Mouse (Mus musculus): ENCODE measurements at regions not wholly inside any gene's neighbourhood (a gene's known extent, or its start where the extent isn't known, plus 50 kb on each side); places are given as distances from the start of the nearest gene placed in this dataset.

- DNase-seq (ENCODE audit: low spot score) (peak; percentile 50), ATAC-seq (ENCODE audit: low FRiP score) (peak; percentile 43; the same call in 1 of the 2 replicates)
- H3K36me3 ChIP-seq (replicated peaks; ENCODE audit: control insufficient read depth, insufficient read depth) = no peaks in the 10 kb centered on the region
- H3K27ac ChIP-seq = no peak overlapping the region
- H3K4me3 ChIP-seq (replicated peaks; ENCODE audit: low read length) = no peak overlapping the region
- no peaks in the 10 kb centered on the region for H3K27me3 ChIP-seq (ENCODE audit: control insufficient read depth, insufficient read depth, low read length)
- H3K9ac ChIP-seq = no peak overlapping the region
- 66% methylated on average over 12 of the region's 12 CpGs for WGBS
- H3K4me1 ChIP-seq (replicated peaks; ENCODE audit: control insufficient read depth, insufficient read depth, low read length) = no peaks in the 10 kb centered on the region
- no peak overlapping the region for H3K4me2 ChIP-seq (replicated peaks)
- H3K9me3 ChIP-seq (ENCODE audit: control insufficient read depth, low read length) = no peaks in the 10 kb centered on the region
These were observed 98.1 kb upstream of the Klf14 start for GRCm38 (mm10) chr6:31056786-31057566.

GRCm38 (mm10) chr6:31058299-31058698 lies 99.4 kb upstream of the Klf14 start:
- Histone ChIP-seq H3K4me2 (replicated peaks) (no peak overlapping the region), H3K27ac (no peak overlapping the region), H3K4me1 (replicated peaks; ENCODE audit: control insufficient read depth, insufficient read depth, low read length) (no peaks in the 10 kb centered on the region), H3K9ac (no peak overlapping the region), H3K36me3 (replicated peaks; ENCODE audit: control insufficient read depth, insufficient read depth) (no peaks in the 10 kb centered on the region), H3K9me3 (ENCODE audit: control insufficient read depth, low read length) (no peaks in the 10 kb centered on the region), H3K4me3 (replicated peaks; ENCODE audit: low read length) (no peak overlapping the region), H3K27me3 (ENCODE audit: control insufficient read depth, insufficient read depth, low read length) (no peaks in the 10 kb centered on the region)
- ATAC-seq (ENCODE audit: low FRiP score) (no peak), DNase-seq (ENCODE audit: low spot score) (no peak)
- WGBS = 86% methylated on average over 1 of the region's 1 CpGs

- ATAC-seq (ENCODE audit: low FRiP score) = no peak
- no peaks in the 10 kb centered on the region for H3K4me1 ChIP-seq (replicated peaks; ENCODE audit: control insufficient read depth, insufficient read depth, low read length)
- no peak overlapping the region for H3K4me3 ChIP-seq (replicated peaks; ENCODE audit: low read length)
- no peaks in the 10 kb centered on the region for H3K27me3 ChIP-seq (ENCODE audit: control insufficient read depth, insufficient read depth, low read length)
- no peak overlapping the region for H3K9ac ChIP-seq
- DNase-seq (ENCODE audit: low spot score) = no peak
- H3K4me2 ChIP-seq (replicated peaks) = no peak overlapping the region
- 90% methylated on average over 3 of the region's 3 CpGs for WGBS
- no peak overlapping the region for H3K27ac ChIP-seq
- H3K9me3 ChIP-seq (ENCODE audit: control insufficient read depth, low read length) = no peaks in the 10 kb centered on the region
- H3K36me3 ChIP-seq (replicated peaks; ENCODE audit: control insufficient read depth, insufficient read depth) = no peaks in the 10 kb centered on the region
These were observed 100.1 kb upstream of the Klf14 start for GRCm38 (mm10) chr6:31058961-31059360.

- ATAC-seq (ENCODE audit: low FRiP score) = no peak
- Histone ChIP-seq H3K36me3 (replicated peaks; ENCODE audit: control insufficient read depth, insufficient read depth) (no peaks in the 10 kb centered on the region), H3K9me3 (ENCODE audit: control insufficient read depth, low read length) (no peaks in the 10 kb centered on the region), H3K4me3 (replicated peaks; ENCODE audit: low read length) (no peak overlapping the region), H3K27me3 (ENCODE audit: control insufficient read depth, insufficient read depth, low read length) (no peaks in the 10 kb centered on the region), H3K9ac (no peak overlapping the region), H3K4me1 (replicated peaks; ENCODE audit: control insufficient read depth, insufficient read depth, low read length) (no peaks in the 10 kb centered on the region), H3K27ac (no peak overlapping the region), H3K4me2 (replicated peaks) (no peak overlapping the region)
- DNase-seq (ENCODE audit: low spot score) = no peak
- WGBS = 96% methylated on average over 4 of the region's 4 CpGs
These were observed 102.9 kb upstream of the Klf14 start for GRCm38 (mm10) chr6:31061813-31062212.

- H3K4me2 ChIP-seq (replicated peaks) = no peak overlapping the region
- no peaks in the 10 kb centered on the region for H3K27me3 ChIP-seq (ENCODE audit: control insufficient read depth, insufficient read depth, low read length)
- no peaks in the 10 kb centered on the region for H3K4me1 ChIP-seq (replicated peaks; ENCODE audit: control insufficient read depth, insufficient read depth, low read length)
- H3K9me3 ChIP-seq (ENCODE audit: control insufficient read depth, low read length) = no peaks in the 10 kb centered on the region
- no peak overlapping the region for H3K9ac ChIP-seq
- H3K36me3 ChIP-seq (replicated peaks; ENCODE audit: control insufficient read depth, insufficient read depth) = no peaks in the 10 kb centered on the region
- no peak overlapping the region for H3K4me3 ChIP-seq (replicated peaks; ENCODE audit: low read length)
- no peak overlapping the region for H3K27ac ChIP-seq
- WGBS = 82% methylated on average over 9 of the region's 9 CpGs
- DNase-seq (ENCODE audit: low spot score) (no peak), ATAC-seq (ENCODE audit: low FRiP score) (no peak)
These were observed 106.5 kb upstream of the Klf14 start for GRCm38 (mm10) chr6:31065419-31065818.

- no peaks in the 10 kb centered on the region for H3K36me3 ChIP-seq (replicated peaks; ENCODE audit: control insufficient read depth, insufficient read depth)
- H3K27ac ChIP-seq = no peak overlapping the region
- H3K9me3 ChIP-seq (ENCODE audit: control insufficient read depth, low read length) = no peaks in the 10 kb centered on the region
- DNase-seq (ENCODE audit: low spot score) (no peak), ATAC-seq (ENCODE audit: low FRiP score) (no peak)
- no peaks in the 10 kb centered on the region for H3K27me3 ChIP-seq (ENCODE audit: control insufficient read depth, insufficient read depth, low read length)
- 92% methylated on average over 5 of the region's 5 CpGs for WGBS
- H3K9ac ChIP-seq = no peak overlapping the region
- H3K4me3 ChIP-seq (replicated peaks; ENCODE audit: low read length) = no peak overlapping the region
- no peaks in the 10 kb centered on the region for H3K4me1 ChIP-seq (replicated peaks; ENCODE audit: control insufficient read depth, insufficient read depth, low read length)
- no peak overlapping the region for H3K4me2 ChIP-seq (replicated peaks)
These were observed 108.0 kb upstream of the Klf14 start for GRCm38 (mm10) chr6:31066861-31067260.

- H3K9me3 ChIP-seq (ENCODE audit: control insufficient read depth, low read length) = no peaks in the 10 kb centered on the region
- no peaks in the 10 kb centered on the region for H3K4me1 ChIP-seq (replicated peaks; ENCODE audit: control insufficient read depth, insufficient read depth, low read length)
- 83% methylated on average over 7 of the region's 7 CpGs for WGBS
- H3K27me3 ChIP-seq (ENCODE audit: control insufficient read depth, insufficient read depth, low read length) = no peaks in the 10 kb centered on the region
- no peak overlapping the region for H3K4me3 ChIP-seq (replicated peaks; ENCODE audit: low read length)
- no peak overlapping the region for H3K27ac ChIP-seq
- no peak for DNase-seq (ENCODE audit: low spot score)
- H3K9ac ChIP-seq = no peak overlapping the region
- no peak overlapping the region for H3K4me2 ChIP-seq (replicated peaks)
- no peaks in the 10 kb centered on the region for H3K36me3 ChIP-seq (replicated peaks; ENCODE audit: control insufficient read depth, insufficient read depth)
- ATAC-seq (ENCODE audit: low FRiP score) = no peak
These were observed 108.6 kb upstream of the Klf14 start for GRCm38 (mm10) chr6:31067453-31067852.

- Histone ChIP-seq H3K27me3 (ENCODE audit: control insufficient read depth, insufficient read depth, low read length) (no peaks in the 10 kb centered on the region), H3K36me3 (replicated peaks; ENCODE audit: control insufficient read depth, insufficient read depth) (no peaks in the 10 kb centered on the region), H3K4me3 (replicated peaks; ENCODE audit: low read length) (no peak overlapping the region), H3K4me2 (replicated peaks) (no peak overlapping the region), H3K4me1 (replicated peaks; ENCODE audit: control insufficient read depth, insufficient read depth, low read length) (no peaks in the 10 kb centered on the region), H3K9ac (no peak overlapping the region), H3K9me3 (ENCODE audit: control insufficient read depth, low read length) (no peaks in the 10 kb centered on the region), H3K27ac (no peak overlapping the region)
- no peak for DNase-seq (ENCODE audit: low spot score)
- ATAC-seq (ENCODE audit: low FRiP score) = no peak
- 81% methylated on average over 13 of the region's 13 CpGs for WGBS
These were observed 110.4 kb upstream of the Klf14 start for GRCm38 (mm10) chr6:31069243-31069642.

- ATAC-seq (ENCODE audit: low FRiP score) (no peak), DNase-seq (ENCODE audit: low spot score) (no peak)
- H3K4me3 ChIP-seq (replicated peaks; ENCODE audit: low read length) = no peak overlapping the region
- no peaks in the 10 kb centered on the region for H3K4me1 ChIP-seq (replicated peaks; ENCODE audit: control insufficient read depth, insufficient read depth, low read length)
- no peaks in the 10 kb centered on the region for H3K27me3 ChIP-seq (ENCODE audit: control insufficient read depth, insufficient read depth, low read length)
- H3K4me2 ChIP-seq (replicated peaks) = no peak overlapping the region
- 83% methylated on average over 6 of the region's 6 CpGs for WGBS
- no peaks in the 10 kb centered on the region for H3K9me3 ChIP-seq (ENCODE audit: control insufficient read depth, low read length)
- no peak overlapping the region for H3K9ac ChIP-seq
- H3K27ac ChIP-seq = no peak overlapping the region
- H3K36me3 ChIP-seq (replicated peaks; ENCODE audit: control insufficient read depth, insufficient read depth) = no peaks in the 10 kb centered on the region
These were observed 111.7 kb upstream of the Klf14 start for GRCm38 (mm10) chr6:31070537-31070936.

GRCm38 (mm10) chr6:31070966-31071365 lies 112.1 kb upstream of the Klf14 start:
- no peak for DNase-seq (ENCODE audit: low spot score)
- H3K9ac ChIP-seq = no peak overlapping the region
- H3K4me1 ChIP-seq (replicated peaks; ENCODE audit: control insufficient read depth, insufficient read depth, low read length) = 0 out of 2 replicates have a peak, but pooled peaks cover 1% of the 10 kb centered on the region
- no peaks in the 10 kb centered on the region for H3K27me3 ChIP-seq (ENCODE audit: control insufficient read depth, insufficient read depth, low read length)
- H3K4me2 ChIP-seq (replicated peaks) = no peak overlapping the region
- WGBS = 79% methylated on average over 9 of the region's 9 CpGs
- no peaks in the 10 kb centered on the region for H3K36me3 ChIP-seq (replicated peaks; ENCODE audit: control insufficient read depth, insufficient read depth)
- no peak overlapping the region for H3K4me3 ChIP-seq (replicated peaks; ENCODE audit: low read length)
- no peak for ATAC-seq (ENCODE audit: low FRiP score)
- no peak overlapping the region for H3K27ac ChIP-seq
- H3K9me3 ChIP-seq (ENCODE audit: control insufficient read depth, low read length) = no peaks in the 10 kb centered on the region
